Mouse (Mus musculus) mature B cell (primary cell): ENCODE measurements around the gene Pbld2.

ENCODE experiments used
- in situ Hi-C: fragments of 300-500 bp; cut with MboI; formaldehyde crosslinking; loops from 2 replicates; pipeline ENCODE4 v1.14.3; 2019

The Pbld2 gene

GRCm38 (mm10) chr10:63023749-63024579, at the start of gene Pbld2, which contains the start of gene Hnrnph3:
Gene Pbld2, plus strand, starts transcription at chr10:63024315.
Gene Hnrnph3, minus strand, starts transcription at chr10:63024217.
- in situ Hi-C loops = no loop called here

- in situ Hi-C loops = no loop called here
These were observed 44.5 kb upstream of the Pbld2 start for GRCm38 (mm10) chr10:62979667-62980038.

- in situ Hi-C loops = no loop called here
These were observed 43.8 kb upstream of the Pbld2 start, which contains the start of gene Rufy2 for GRCm38 (mm10) chr10:62980039-62980954. Gene Rufy2, plus strand, starts transcription at chr10:62980223.

GRCm38 (mm10) chr10:62984072-62984471, 40.0 kb upstream of the Pbld2 start:
- in situ Hi-C loops = no loop called here

GRCm38 (mm10) chr10:62984495-62984894, 39.6 kb upstream of the Pbld2 start:
- in situ Hi-C loops = no loop called here

- in situ Hi-C loops = no loop called here
These were observed 36.8 kb upstream of the Pbld2 start for GRCm38 (mm10) chr10:62987341-62987740.

GRCm38 (mm10) chr10:62990636-62991035, 33.5 kb upstream of the Pbld2 start:
- in situ Hi-C loops = no loop called here

- in situ Hi-C loops = no loop called here
These were observed 30.1 kb upstream of the Pbld2 start for GRCm38 (mm10) chr10:62993991-62994390.

- in situ Hi-C loops = no loop called here
These were observed 23.5 kb upstream of the Pbld2 start for GRCm38 (mm10) chr10:63000584-63000983.

- in situ Hi-C loops = no loop called here
These were observed 20.9 kb upstream of the Pbld2 start for GRCm38 (mm10) chr10:63003252-63003651.

GRCm38 (mm10) chr10:63004556-63004955, 19.6 kb upstream of the Pbld2 start:
- in situ Hi-C loops = no loop called here

GRCm38 (mm10) chr10:63008193-63008592, 15.9 kb upstream of the Pbld2 start:
- in situ Hi-C loops = no loop called here

- in situ Hi-C loops = no loop called here
These were observed 13.8 kb upstream of the Pbld2 start for GRCm38 (mm10) chr10:63010268-63010667.

GRCm38 (mm10) chr10:63011556-63011955, 12.6 kb upstream of the Pbld2 start:
- in situ Hi-C loops = no loop called here

- in situ Hi-C loops = no loop called here
These were observed 10.6 kb upstream of the Pbld2 start for GRCm38 (mm10) chr10:63013476-63013875.

GRCm38 (mm10) chr10:63014168-63014567, 9.9 kb upstream of the Pbld2 start:
- in situ Hi-C loops = no loop called here

GRCm38 (mm10) chr10:63019304-63019703, 4.8 kb upstream of the Pbld2 start:
- in situ Hi-C loops = no loop called here

GRCm38 (mm10) chr10:63021702-63022101, 2.4 kb upstream of the Pbld2 start:
- in situ Hi-C loops = no loop called here

- in situ Hi-C loops = no loop called here
These were observed 1.5 kb upstream of the Pbld2 start for GRCm38 (mm10) chr10:63022541-63023120.

- in situ Hi-C loops = no loop called here
These were observed 880 bp upstream of the Pbld2 start for GRCm38 (mm10) chr10:63023121-63023748.

GRCm38 (mm10) chr10:63024580-63024910, 430 bp downstream of the Pbld2 start:
- in situ Hi-C loops = no loop called here

GRCm38 (mm10) chr10:63025016-63025415, 901 bp downstream of the Pbld2 start:
- in situ Hi-C loops = no loop called here
